Mouse (Mus musculus): ENCODE results near the gene Glce.

Glce gene

GRCm38 (mm10) chr9:62122508-62123215 lies at the start of gene Glce:
Gene Glce, minus strand, starts transcription at chr9:62122655.
- in situ Hi-C loops (cut with MboI, MseI), result loop anchor here (5.0 kb wide), 1 partner anchor 230 kb away; no protein-coding TSS in a partner anchor

DNA sequence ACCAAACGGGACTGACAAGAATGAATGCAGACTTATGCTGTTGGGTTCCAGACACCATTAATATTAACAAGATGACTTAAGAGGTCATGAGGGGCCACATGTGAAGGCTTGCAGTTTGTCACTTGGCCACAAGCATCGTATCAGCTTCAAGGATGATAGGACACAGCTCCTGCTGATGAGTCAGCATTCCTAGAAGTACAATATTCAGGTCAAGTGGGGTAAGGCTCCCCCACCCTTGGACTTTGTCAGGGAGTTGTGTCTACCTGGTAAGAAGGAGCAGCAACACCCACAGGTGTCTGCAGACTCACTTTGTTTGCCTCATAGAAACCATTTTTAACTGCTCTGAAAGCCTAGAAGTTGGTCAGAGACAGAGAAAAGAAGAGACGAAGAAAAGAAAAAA lies 49.8 kb upstream of the Glce start:
- in situ Hi-C loops (cut with MboI, MseI), result no loop called here

DNA sequence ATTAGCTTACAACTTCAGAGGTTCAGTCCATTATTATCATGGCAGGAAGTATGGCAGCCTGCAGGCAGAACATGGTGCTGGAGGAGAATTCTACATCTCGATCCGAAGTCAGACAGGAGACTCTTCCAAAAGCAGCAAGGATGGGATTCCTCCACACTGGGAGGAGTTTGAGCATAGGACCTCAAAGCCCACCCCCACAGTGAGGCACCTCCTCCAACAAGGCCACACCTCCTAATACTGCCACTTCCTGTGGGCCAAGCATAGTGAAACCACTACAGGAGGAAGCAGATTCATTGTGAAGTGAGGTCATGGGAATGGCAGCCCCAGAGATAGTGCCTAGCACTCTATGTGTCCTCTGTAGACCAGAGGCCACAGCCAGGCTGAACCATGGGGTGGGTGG lies 48.5 kb upstream of the Glce start:
- in situ Hi-C loops (cut with MboI, MseI), result no loop called here

GRCm38 (mm10) chr9:62166621-62167020 lies 44.2 kb upstream of the Glce start:
- in situ Hi-C loops (cut with MboI, MseI), result no loop called here

DNA sequence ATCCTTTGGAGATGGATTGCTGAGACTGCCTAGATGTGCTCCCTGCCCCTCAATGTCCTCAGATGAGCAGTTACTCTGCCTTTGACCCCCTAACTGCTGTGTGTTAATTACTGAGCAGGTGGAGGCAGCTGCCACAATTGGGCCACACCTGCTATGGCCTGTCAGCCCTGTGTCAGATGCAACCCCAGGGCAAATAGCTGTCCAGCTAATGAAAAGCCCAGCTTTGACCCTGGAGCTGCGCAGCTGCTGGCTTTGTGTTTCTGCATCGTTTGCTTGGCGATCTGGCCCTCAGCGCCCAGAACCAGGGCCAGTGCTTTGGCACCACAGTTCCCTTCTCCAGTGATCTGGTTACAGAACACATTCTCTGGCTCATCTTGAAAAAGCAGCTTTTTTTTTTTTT lies 43.7 kb upstream of the Glce start:
- in situ Hi-C loops (cut with MboI, MseI), result no loop called here

DNA sequence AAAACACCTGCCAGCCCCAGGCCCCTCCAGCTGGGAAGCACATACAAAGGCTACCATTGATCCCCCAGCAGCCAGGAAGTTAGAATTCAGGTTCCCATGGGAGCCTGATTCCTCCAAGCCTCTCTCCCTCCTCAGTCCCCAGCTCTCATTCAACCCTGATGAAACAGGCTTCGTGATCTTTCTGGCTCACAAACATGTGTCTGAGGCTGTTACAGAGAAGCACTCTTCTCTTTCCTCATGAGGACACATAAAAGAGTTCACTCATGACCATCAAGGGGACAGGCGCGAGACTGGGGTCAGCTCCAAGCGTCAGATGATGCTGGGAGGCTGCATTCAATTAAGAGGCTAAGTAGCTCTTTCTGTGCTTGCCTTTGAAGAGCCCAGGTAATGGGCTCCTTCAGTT lies 40.4 kb upstream of the Glce start:
- in situ Hi-C loops (cut with MboI, MseI), result no loop called here

GRCm38 (mm10) chr9:62160788-62161187 lies 38.3 kb upstream of the Glce start:
- in situ Hi-C loops (cut with MboI, MseI), result no loop called here

GRCm38 (mm10) chr9:62158746-62159145 lies 36.3 kb upstream of the Glce start:
- in situ Hi-C loops (cut with MboI, MseI), result no loop called here

- in situ Hi-C loops (cut with MboI, MseI), result no loop called here
Observed at GRCm38 (mm10) chr9:62155821-62156220, 33.4 kb upstream of the Glce start.

DNA sequence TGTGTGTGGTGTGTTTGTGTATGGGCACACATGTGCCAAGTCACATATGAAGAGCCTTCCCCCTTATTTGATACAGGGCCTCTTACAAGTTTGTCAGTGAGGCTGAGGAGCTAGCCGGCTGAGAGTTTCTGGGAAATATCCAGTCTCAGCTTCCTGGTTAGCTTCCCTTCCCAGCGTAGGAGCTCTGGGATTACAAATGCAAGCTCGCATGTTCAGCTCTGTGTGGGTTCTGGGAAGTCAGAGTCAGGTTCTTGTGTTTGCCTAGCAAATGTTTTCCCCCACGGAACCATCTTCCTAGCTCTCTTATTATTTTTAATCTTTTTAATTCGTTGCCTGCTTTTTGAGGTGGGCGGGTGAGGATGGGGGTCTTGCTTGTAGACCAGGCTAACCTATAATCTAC lies 32.9 kb upstream of the Glce start:
- in situ Hi-C loops (cut with MboI, MseI), result no loop called here

GRCm38 (mm10) chr9:62154956-62155355 lies 32.5 kb upstream of the Glce start:
- in situ Hi-C loops (cut with MboI, MseI), result no loop called here

DNA sequence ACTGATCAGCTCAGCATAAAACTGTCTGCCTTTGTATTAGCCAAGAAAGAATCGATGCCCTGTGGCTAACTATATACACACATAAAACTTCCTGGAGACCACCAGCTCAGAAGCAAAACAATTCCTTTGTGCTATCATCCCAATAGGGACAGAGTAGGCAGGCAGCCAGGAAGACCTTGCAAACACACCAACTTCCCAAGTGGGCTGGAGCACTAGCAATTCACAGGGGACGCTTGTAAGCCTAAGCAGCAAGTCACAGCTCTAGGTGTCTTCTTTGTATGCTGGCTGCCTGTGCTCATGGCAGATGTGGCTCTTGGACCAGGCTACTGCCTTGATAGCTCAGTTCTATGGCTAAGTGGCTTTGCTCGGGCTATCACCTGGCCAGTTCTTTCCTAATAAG lies 32.1 kb upstream of the Glce start:
- in situ Hi-C loops (cut with MboI, MseI), result no loop called here

DNA sequence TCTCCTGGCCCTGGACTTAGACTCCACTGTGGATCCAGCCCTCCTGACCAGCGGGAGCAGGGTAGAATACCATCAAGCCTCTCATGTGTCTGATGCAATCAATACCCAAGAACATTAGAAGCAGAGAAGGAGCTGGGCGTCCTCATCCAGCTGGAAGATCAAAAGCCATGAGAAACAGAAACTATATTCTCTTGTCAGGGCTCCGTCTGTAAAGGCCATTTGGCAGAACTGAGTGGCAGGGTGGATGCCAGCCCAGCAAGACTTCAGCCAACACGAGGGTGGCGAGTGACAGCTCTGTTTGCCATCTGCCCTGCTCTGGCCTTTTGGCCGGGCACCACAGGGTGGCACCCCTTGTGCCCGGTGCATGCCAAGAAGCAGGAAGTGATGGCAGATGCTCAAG lies 30.8 kb upstream of the Glce start:
- in situ Hi-C loops (cut with MboI, MseI), result no loop called here

- in situ Hi-C loops (cut with MboI, MseI), result no loop called here
Observed at GRCm38 (mm10) chr9:62152506-62152905, 30.1 kb upstream of the Glce start.

DNA sequence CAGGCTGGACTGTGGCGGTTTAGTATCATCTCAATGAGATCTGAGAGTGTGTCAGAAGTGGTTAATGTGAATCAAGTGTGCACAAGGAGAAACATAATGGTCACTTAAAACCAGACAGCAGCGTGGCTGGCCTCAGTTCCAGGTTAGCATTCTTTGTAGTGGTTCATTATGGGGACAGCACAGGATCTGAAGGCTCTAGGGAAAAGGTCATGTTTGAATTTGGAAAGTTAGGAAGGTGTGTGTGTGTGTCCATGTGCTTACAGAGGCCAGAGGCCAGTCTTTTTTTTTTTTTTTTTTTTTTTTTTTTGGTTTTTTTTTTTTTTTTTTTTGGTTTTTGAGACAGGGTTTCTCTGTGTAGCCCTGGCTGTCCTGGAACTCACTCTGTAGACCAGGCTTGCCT lies 22.7 kb upstream of the Glce start:
- in situ Hi-C loops (cut with MboI, MseI), result no loop called here

GRCm38 (mm10) chr9:62143428-62143827 lies 21.0 kb upstream of the Glce start:
- in situ Hi-C loops (cut with MboI, MseI), result no loop called here

- in situ Hi-C loops (cut with MboI, MseI), result no loop called here
Observed at GRCm38 (mm10) chr9:62139027-62139426, 16.6 kb upstream of the Glce start.

GRCm38 (mm10) chr9:62137259-62137658 lies 14.8 kb upstream of the Glce start:
- in situ Hi-C loops (cut with MboI, MseI), result no loop called here

DNA sequence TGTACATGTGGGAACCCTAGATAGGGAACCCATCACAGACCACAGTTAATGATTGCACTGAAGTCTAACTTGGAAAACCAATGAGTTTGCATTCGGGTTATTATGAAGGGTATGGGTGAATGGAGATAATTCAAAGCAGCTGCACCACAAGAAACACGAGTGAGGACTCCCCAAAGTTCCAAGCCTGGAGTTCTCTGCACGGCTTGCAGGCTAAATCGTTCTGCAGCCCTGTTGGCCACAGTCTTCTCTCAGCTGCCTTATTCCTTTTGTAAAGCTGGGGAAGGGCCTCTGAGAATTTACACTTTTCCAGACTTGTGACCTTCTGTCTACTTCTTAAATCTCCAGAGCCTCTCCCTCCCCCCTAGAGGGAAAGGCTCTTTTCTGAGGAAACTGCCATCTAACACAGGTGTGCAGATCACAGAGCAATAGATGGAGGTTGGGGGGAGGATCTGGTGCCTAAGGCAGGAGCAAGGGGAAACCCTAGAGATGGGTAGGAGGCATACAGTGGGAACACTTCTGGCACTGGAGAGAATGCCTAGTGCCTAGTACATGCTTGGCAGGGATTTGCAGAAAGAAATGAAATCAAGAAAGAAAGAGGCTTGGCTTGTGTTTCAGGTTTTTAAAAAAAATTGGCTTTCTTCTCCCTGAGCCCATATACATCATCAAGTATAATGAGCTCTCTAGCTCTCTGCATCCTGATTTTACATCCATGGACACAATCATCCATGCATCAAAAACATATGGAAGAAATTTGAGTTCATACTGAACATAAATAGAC lies 9.7 kb upstream of the Glce start:
- in situ Hi-C loops (cut with MboI, MseI), result no loop called here

- in situ Hi-C loops (cut with MboI, MseI), result no loop called here
Observed at GRCm38 (mm10) chr9:62130746-62131145, 8.3 kb upstream of the Glce start.

- in situ Hi-C loops (cut with MboI, MseI), result loop anchor here (5.0 kb wide), 1 partner anchor 76 kb away; no protein-coding TSS in a partner anchor
Observed at GRCm38 (mm10) chr9:62128056-62128455, 5.6 kb upstream of the Glce start.

GRCm38 (mm10) chr9:62125986-62126575 lies 3.6 kb upstream of the Glce start:
- in situ Hi-C loops (cut with MboI, MseI), result loop anchor here (5.0 kb wide), 1 partner anchor 74 kb away; no protein-coding TSS in a partner anchor

DNA sequence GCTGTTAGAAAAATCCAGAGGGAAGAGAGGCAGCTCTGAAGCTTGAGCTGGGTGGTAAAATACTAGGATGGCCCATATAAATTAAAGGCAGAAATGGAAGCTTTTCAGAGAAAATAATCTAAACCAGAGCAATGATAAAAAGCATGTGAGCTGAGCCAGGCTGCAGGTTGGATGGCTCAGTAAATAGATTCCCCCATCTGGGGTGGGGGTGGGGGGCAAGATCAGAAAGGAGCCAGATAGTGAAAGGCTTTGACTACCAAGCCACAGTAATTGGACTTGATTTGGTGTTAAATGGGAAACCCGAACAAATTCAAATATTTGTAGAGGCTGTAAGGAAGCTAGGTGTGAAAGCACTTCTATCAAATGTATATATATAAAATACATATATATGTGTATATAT lies 1.8 kb upstream of the Glce start:
- in situ Hi-C loops (cut with MboI, MseI), result loop anchor here (5.0 kb wide), 1 partner anchor 228 kb away; no protein-coding TSS in a partner anchor

All from T-helper 2 cell (primary cell).